Mouse (Mus musculus) gastrocnemius, postnatal 10 days (tissue): ENCODE measurements at regions not wholly inside any gene's neighbourhood (a gene's known extent, or its start where the extent isn't known, plus 50 kb on each side); places are given as distances from the start of the nearest gene placed in this dataset.

Experiments used
- DNase-seq: peaks from one replicate; pipeline ENCODE4 v3.0.0; 2021; ENCODE audit warnings: mixed read lengths

- DNase-seq = no peak
Measured at GRCm38 (mm10) chr2:172776485-172776884, 163.6 kb downstream of the Bmp7 start.

- no peak for DNase-seq
Measured at GRCm38 (mm10) chr2:172777774-172778173, 162.3 kb downstream of the Bmp7 start.

- DNase-seq = no peak
Measured at GRCm38 (mm10) chr2:172779096-172779495, 161.0 kb downstream of the Bmp7 start.

GRCm38 (mm10) chr2:172782686-172783085 lies 157.4 kb downstream of the Bmp7 start:
- DNase-seq = no peak

GRCm38 (mm10) chr2:172786297-172786696 lies 153.8 kb downstream of the Bmp7 start:
- no peak for DNase-seq

- DNase-seq = no peak
Measured at GRCm38 (mm10) chr2:172787203-172787944, 152.7 kb downstream of the Bmp7 start.

GRCm38 (mm10) chr2:172789260-172789659 lies 150.9 kb downstream of the Bmp7 start:
- DNase-seq = no peak

- no peak for DNase-seq
Measured at GRCm38 (mm10) chr2:172792555-172792954, 147.6 kb downstream of the Bmp7 start.

- no peak for DNase-seq
Measured at GRCm38 (mm10) chr2:172793991-172794390, 146.1 kb downstream of the Bmp7 start.

GRCm38 (mm10) chr2:172794771-172795170 lies 145.3 kb downstream of the Bmp7 start:
- DNase-seq = no peak

- DNase-seq = no peak
Measured at GRCm38 (mm10) chr2:172796104-172796503, 144.0 kb downstream of the Bmp7 start.

GRCm38 (mm10) chr2:172796955-172797354 lies 143.2 kb downstream of the Bmp7 start:
- no peak for DNase-seq

- DNase-seq = no peak
Measured at GRCm38 (mm10) chr2:172799951-172800350, 140.2 kb downstream of the Bmp7 start.

GRCm38 (mm10) chr2:172800801-172801200 lies 139.3 kb downstream of the Bmp7 start:
- no peak for DNase-seq

GRCm38 (mm10) chr2:172801804-172802203 lies 138.3 kb downstream of the Bmp7 start:
- DNase-seq = no peak

GRCm38 (mm10) chr2:172807446-172807845 lies 132.7 kb downstream of the Bmp7 start:
- no peak for DNase-seq

GRCm38 (mm10) chr2:172809306-172809705 lies 130.8 kb downstream of the Bmp7 start:
- DNase-seq = no peak

- no peak for DNase-seq
Measured at GRCm38 (mm10) chr2:172813319-172813718, 126.8 kb downstream of the Bmp7 start.

GRCm38 (mm10) chr2:172813906-172814305 lies 126.2 kb downstream of the Bmp7 start:
- no peak for DNase-seq

- no peak for DNase-seq
Measured at GRCm38 (mm10) chr2:172815146-172815545, 125.0 kb downstream of the Bmp7 start.

GRCm38 (mm10) chr2:172817058-172817745 lies 122.9 kb downstream of the Bmp7 start:
- no peak for DNase-seq
